Mouse (Mus musculus) E14TG2a.4 (cell line): ENCODE measurements around the gene Ston2.

ENCODE experiments used
- CTCF ChIP-seq: conservative IDR thresholded peaks from 2 replicates; pipeline ENCODE4 v1.5.1; 2014; ENCODE audit warnings: low read length
- NANOG ChIP-seq: IDR thresholded peaks from 2 replicates; pipeline ENCODE4 v1.6.1; 2014; ENCODE audit warnings: borderline replicate concordance, low read length, mixed read lengths

DNA sequence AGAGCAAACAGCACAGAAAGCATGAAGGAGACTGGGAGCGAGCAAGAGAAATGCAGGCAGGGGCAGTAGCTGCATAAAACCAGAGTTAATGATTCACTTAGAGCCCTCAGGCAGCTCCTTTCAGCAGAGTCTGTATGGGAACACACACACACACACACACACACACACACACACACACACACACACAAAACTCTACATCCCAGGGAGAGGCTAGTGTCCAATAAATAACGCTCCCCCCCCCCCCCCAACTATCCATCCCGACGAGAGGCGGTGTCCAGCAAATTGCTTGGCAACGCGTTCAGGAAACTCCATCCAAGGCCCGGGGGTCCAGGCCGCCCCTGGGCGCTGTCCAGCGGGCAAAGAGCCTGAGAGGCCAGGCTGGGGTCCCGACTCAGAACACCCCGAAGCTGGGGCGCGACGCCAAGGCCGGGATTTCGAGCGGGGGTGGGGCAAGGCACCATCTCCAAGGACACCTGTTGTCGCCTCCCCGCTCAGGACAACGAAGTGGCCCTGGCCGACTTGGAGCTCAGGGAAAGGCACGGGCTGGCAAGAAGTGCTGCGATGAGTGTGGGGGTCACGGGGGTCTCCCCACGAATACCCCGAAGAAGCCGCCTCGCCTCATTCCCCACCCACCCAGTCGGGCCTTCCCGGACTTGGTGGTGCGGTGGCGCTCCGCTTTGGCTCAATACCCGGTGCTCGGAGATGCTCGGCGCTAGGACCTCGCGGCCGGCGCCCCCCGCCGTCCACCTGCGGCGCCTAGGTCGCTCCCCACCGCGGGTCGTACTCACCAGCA, 9.8 kb downstream of the Ston2 start:
- TF ChIP-seq CTCF (no peak), NANOG (no peak)
